Mouse (Mus musculus): ENCODE measurements around the gene Kif1b. TPM values are rescaled to one million over a fixed set of nuclear protein-coding genes. Genes with fewer than 3 reads are reported as not detected.
"Not testable (repeated sequence)": the region's sequence is repeated elsewhere in the genome, so short reads cannot be mapped to it uniquely, and the experiment has no call there.

Kif1b gene
- total RNA-seq, 2 experiments from 2014 or later, result 4.6 to 8.0 TPM

- no peak for ATAC-seq (replicated peaks; ENCODE audit: low FRiP score, poor library complexity, severe bottlenecking)
These were observed 73.6 kb downstream of the Kif1b start for GRCm38 (mm10) chr4:149233938-149234337.

GRCm38 (mm10) chr4:149228682-149229081 is 78.8 kb downstream of the Kif1b start:
- not testable (repeated sequence) for ATAC-seq (replicated peaks; ENCODE audit: low FRiP score, poor library complexity, severe bottlenecking)

GRCm38 (mm10) chr4:149228256-149228655 is 79.2 kb downstream of the Kif1b start:
- ATAC-seq (replicated peaks; ENCODE audit: low FRiP score, poor library complexity, severe bottlenecking), result no peak

GRCm38 (mm10) chr4:149226311-149226710 is 81.2 kb downstream of the Kif1b start:
- ATAC-seq (replicated peaks; ENCODE audit: low FRiP score, poor library complexity, severe bottlenecking), result no peak

DNA sequence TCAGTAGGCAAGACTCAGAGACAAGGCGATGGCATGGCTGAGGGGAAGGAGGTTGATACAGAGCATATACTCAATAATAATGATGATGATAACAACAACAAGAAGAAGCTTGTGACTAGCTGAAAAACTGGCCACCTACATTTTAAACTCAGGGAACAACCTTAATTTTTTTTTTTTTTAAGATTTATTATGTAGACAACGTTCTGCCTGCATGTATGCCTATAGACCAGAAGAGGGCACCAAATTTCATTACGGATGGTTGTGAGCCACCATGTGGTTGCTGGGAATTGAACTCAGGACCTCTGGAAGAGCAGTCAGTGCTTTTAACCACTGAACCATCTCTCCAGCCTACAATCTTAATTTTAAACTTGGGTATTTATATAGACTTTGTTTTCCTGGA is 84.0 kb downstream of the Kif1b start:
- ATAC-seq (replicated peaks; ENCODE audit: low FRiP score, poor library complexity, severe bottlenecking), result no peak

DNA sequence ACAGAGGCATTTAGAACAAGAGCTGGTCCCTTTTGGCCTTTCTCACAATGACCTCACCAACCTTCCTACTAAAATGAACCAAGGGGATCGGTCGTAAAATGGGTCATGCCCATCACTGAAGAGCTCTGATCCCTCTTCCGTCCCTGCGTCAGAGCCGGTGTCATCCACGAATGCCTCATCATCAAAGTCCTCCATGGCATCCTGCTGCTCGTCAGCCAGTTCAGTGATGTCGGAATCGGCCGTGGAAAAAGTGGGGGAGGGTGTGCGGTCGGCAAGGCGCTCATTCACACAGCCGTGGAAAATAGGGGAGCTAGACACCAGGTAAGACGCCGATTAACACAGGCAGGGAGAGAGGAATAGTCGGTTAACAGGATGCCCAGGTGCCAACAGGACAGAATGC is 87.0 kb downstream of the Kif1b start:
- no peak for ATAC-seq (replicated peaks; ENCODE audit: low FRiP score, poor library complexity, severe bottlenecking)

DNA sequence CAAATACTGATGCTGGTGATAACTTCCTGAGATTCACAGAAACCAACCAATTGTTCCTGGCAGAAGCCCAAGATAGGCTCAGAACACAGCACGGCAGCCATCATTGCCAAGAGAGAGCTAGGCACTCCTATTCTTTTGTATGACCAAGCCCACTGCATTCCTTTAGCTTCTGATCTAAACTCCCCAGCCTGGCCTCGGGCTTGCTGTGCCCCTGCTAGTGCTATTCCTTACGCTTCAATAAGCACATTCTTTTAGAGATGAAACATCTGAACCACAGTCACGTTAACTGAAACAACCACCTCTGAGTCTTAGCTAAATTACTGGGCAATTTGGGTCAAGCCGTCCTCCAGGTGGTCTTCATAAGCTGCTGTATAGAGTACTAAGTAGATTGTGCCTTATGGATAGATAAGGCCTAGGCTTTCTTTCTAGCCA is 87.4 kb downstream of the Kif1b start:
- ATAC-seq (replicated peaks; ENCODE audit: low FRiP score, poor library complexity, severe bottlenecking), result no peak

DNA sequence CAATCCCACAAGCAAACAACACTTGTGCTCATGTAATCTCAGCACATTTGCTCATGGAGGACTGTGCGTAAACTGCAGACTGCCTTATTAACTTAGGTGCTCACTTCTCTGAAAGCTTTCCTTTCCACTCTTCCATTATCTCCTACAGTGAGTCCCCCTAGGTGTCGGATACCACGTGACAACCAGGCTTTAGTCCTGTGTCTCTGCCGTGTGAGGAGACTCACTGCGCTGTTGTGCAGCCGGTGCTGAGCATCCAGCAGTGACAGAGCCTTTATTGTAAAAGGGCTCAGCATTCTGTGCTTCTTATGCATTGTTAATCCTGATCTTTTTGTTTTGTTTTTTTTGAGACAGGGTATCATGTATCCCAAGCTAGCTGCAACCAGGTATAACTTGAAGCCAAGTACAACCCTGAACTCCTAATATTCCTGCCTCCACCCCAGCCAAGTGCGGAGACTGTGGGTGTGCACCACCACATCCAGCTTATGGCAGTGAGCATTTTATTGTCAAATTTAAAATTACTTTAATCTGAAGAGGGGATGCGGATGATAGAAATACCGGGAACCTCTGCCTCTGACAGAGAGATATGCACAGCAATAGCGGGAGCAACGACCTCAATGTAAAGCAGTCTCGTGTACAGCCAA is 88.0 kb downstream of the Kif1b start:
- ATAC-seq (replicated peaks; ENCODE audit: low FRiP score, poor library complexity, severe bottlenecking), result no peak

GRCm38 (mm10) chr4:149218476-149218875 is 89.0 kb downstream of the Kif1b start:
- ATAC-seq (replicated peaks; ENCODE audit: low FRiP score, poor library complexity, severe bottlenecking), result no peak

GRCm38 (mm10) chr4:149215982-149216381 is 91.5 kb downstream of the Kif1b start:
- no peak for ATAC-seq (replicated peaks; ENCODE audit: low FRiP score, poor library complexity, severe bottlenecking)

GRCm38 (mm10) chr4:149215397-149215796 is 92.1 kb downstream of the Kif1b start:
- ATAC-seq (replicated peaks; ENCODE audit: low FRiP score, poor library complexity, severe bottlenecking), result no peak

DNA sequence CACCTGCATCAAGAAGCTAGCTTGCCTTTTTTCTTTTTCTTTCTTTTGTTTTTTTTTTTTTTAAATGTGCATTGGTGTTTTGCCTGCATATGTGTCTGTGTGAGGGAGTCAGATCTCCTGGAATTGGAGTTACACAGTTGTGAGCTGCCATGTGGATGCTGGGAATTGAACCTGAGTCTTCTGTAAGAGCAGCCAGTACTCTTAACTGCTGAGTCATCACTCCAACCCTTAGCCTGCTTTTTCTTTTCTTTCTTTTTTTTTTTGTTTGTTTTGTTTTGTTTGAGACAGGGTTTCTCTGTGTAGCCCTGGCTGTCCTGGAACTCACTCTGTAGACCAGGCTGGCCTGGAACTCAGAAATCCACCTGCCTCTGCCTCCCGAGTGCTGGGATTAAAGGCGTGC is 93.0 kb downstream of the Kif1b start:
- ATAC-seq (replicated peaks; ENCODE audit: low FRiP score, poor library complexity, severe bottlenecking), result not testable (repeated sequence)

DNA sequence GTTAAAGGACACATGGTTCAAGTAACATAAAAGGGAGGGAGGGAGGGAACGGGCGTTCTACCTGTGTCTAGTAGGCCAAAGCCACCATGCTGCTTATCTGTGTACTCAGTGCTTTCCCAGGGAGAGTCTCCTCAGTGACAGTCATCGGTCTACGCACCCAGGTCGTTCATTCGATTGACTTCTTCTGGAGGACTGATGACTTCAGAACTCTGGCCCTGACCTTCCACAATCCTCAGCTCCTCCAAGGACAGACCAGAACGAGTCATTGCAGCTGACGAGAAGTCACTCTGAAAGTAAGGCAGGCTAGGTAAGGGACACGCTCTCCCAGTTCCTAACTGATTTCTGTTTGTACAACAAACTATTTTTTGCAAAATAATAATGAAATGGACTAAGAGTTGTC is 94.0 kb downstream of the Kif1b start:
- no peak for ATAC-seq (replicated peaks; ENCODE audit: low FRiP score, poor library complexity, severe bottlenecking)

- ATAC-seq (replicated peaks; ENCODE audit: low FRiP score, poor library complexity, severe bottlenecking), result not testable (repeated sequence)
These were observed 96.1 kb downstream of the Kif1b start for GRCm38 (mm10) chr4:149211441-149211840.

DNA sequence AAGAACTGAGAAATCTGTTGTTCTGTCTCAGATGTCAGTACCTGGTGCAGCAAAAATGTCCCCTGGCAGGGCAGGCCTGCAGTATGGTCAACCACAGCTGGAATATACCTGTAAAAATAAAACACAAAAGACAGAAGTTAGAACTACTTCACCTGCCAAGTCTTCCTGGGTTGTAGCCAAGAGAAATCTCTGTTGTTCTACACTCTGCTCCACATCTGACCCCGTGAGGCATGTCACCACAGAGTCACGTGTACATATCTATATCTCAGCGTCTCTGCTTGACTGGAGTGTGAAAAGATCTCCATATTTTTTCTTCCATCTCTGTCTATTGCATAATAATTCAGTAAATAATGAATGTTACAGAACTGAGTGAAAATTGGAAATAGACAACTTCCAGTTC is 105.0 kb downstream of the Kif1b start:
- ATAC-seq (replicated peaks; ENCODE audit: low FRiP score, poor library complexity, severe bottlenecking), result no peak

- no peak for ATAC-seq (replicated peaks; ENCODE audit: low FRiP score, poor library complexity, severe bottlenecking)
These were observed 106.4 kb downstream of the Kif1b start for GRCm38 (mm10) chr4:149201110-149201509.

DNA sequence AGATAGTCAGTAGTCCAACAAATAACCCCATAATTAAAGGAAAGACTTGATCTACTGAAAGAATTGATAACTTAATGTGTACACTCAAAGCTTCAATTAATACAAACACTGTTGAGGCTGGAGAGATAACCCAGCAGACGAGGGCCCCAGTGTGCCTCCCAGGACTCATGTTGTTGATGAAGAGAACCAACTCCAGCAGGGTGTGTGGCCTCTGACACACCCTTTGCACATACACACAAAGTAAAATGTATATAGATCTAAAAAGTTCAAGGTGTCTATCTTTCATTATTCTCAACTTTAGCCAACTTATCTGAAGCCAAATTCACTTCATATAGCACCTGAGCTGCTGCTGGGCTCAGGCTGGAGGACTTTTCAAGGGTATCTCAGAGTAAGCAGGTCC is 110.3 kb downstream of the Kif1b start:
- no peak for ATAC-seq (replicated peaks; ENCODE audit: low FRiP score, poor library complexity, severe bottlenecking)

- no peak for ATAC-seq (replicated peaks; ENCODE audit: low FRiP score, poor library complexity, severe bottlenecking)
These were observed 116.4 kb downstream of the Kif1b start for GRCm38 (mm10) chr4:149191103-149191502.

DNA sequence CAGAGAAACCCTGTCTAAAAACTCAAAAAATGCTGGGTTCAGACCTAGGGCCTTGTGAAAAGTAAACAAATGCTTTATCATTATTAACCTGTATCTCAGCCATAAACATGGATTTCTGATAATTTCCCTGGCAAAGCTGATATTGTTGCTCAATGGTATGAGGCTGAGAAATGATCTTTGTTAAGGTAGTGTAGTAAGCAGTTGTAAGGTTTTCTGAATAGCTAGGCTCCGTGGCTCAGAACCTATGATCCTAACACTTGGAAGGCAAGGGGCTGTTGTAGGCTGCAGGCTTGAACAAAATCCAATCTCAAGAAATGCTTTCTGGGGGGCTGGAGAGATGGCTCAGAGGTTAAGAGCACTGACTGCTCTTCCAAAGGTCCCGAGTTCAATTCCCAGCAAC is 118.9 kb downstream of the Kif1b start:
- ATAC-seq (replicated peaks; ENCODE audit: low FRiP score, poor library complexity, severe bottlenecking), result no peak

DNA sequence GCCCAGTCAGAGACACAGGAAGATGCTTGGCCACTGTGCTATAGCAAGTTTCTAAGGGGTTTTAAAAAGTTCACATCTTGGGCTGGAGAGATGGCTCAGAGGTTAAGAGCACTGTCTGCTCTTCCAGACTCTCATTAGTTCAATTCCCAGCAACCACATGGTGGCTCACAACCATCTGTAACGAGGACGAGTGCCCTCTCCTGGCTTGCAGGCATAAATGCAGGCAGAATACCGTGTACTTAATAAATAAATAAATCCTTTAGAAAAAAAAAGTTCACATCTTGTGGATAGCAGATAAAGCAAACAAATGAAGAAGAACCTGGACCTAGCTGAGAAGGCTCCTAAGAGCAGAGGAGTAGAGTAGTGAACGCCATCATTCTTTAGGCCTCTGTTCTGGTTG is 124.7 kb downstream of the Kif1b start:
- ATAC-seq (replicated peaks; ENCODE audit: low FRiP score, poor library complexity, severe bottlenecking), result no peak

GRCm38 (mm10) chr4:149182192-149182591 is 125.3 kb downstream of the Kif1b start:
- no peak for ATAC-seq (replicated peaks; ENCODE audit: low FRiP score, poor library complexity, severe bottlenecking)

GRCm38 (mm10) chr4:149179573-149179972 is 127.9 kb downstream of the Kif1b start:
- ATAC-seq (replicated peaks; ENCODE audit: low FRiP score, poor library complexity, severe bottlenecking), result no peak

Data from erythroid progenitor cell, adult 5-6 weeks (primary cell).